Mouse (Mus musculus) embryonic stem cell, embryonic (primary cell): ENCODE data around the gene Nfkbie.

ENCODE experiments used
- CTCF ChIA-PET, 4 experiments: fragments of 300-600 bp in 2 of 4; fragments of 350-600 bp in 2 of 4; sonication (Branson Sonifier 250); formaldehyde crosslinking; loops; one replicate each; lab custom pipeline; 2022; ENCODE audit warnings: inconsistent platforms in 2 of 4; lab: Charles Lee
- POLR2A ChIA-PET, 4 experiments: fragments of 300-600 bp in 2 of 4; fragments of 350-600 bp in 2 of 4; sonication (Branson Sonifier 250); formaldehyde crosslinking; loops; one replicate each; lab custom pipeline; 2022; ENCODE audit warnings: antibody characterized with exemption in 4 of 4, inconsistent platforms in 1 of 4; lab: Charles Lee

Nfkbie gene

DNA sequence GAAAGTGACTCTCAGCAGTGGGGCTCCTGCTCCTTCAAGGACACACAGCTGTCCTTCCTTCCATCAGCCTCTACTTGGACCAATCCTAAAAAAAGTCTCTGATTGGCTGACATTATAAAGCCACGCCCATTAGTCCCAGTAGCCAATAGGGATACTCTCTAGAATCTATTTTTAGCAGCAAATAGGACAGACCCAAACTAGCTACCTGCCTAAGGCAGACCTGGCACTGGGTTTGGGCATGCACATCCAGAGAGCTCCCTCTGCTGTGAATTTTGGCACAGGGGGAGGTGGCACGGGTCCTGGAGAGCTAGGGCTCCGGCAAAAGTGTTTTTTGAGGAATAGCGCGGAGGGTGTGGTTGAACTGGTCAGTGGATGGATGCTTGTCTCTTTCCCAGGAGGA, 28.9 kb upstream of the Nfkbie start:
- ChIA-PET CTCF (interaction anchor here (0.5 to 2.9 kb wide), 26 partner anchors 10 to 1364 kb away, joined by 3 to 39 read pairs (median 4); partner anchors contain the start of genes Aars2 (in 3 of the 4), Slc35b2 (in 2 of the 4), Cnpy3 (in 1 of the 4) and Nfkbie (in 1 of the 4)), POLR2A (interaction anchor here (0.6 to 4.0 kb wide), 46 partner anchors 8 to 1138 kb away, joined by 3 to 40 read pairs (median 4); partner anchors contain the start of genes Aars2 (in 3 of the 4), Hsp90ab1 (in 2 of the 4), Slc35b2 (in 2 of the 4) and Cdc5l (in 1 of the 4))

GRCm38 (mm10) chr17:45530346-45530782, 25.1 kb upstream of the Nfkbie start:
- CTCF ChIA-PET = interaction anchor here (1.0 to 3.1 kb wide), 8 partner anchors 13 to 54 kb away, joined by 3 to 15 read pairs (median 3); partner anchors contain the start of genes Aars2 (in 2 of the 4) and Slc35b2 (in 1 of the 4)

DNA sequence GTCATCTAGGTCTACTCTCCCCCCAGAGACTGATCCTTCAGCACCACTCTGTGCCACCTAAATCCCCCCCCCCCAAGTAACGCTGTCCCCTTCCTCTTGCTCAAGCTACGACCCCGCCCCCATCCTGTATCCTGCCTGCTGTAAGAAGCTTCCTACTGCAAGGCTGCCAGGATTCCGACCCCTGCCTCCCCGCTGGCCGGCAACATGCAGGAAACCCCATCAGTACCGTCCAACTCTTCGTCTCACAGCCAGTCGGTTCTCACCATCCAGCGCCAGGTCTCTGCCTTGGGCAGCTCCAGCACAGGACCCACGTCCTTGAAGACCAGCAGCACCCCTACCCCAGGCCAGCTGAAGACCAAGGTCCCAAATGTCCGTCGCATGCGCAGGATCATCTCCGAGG, 22.6 kb upstream of the Nfkbie start:
- ChIA-PET CTCF (interaction anchor here in 3 of 4 experiments (0.6 to 2.1 kb wide), 5 partner anchors 10 to 744 kb away, joined by 3 to 10 read pairs (median 7); partner anchors contain the start of gene Tcte1 (in 1 of the 3)), POLR2A (interaction anchor here in 3 of 4 experiments (0.6 to 1.4 kb wide), 9 partner anchors 9 to 154 kb away, joined by 3 to 8 read pairs (median 3); partner anchors contain the start of genes Aars2 (in 2 of the 3), Tcte1 (in 1 of the 3) and Tmem63b (in 1 of the 3))

More at GRCm38 (mm10) chr17:45530346-45530782, 25.1 kb upstream of the Nfkbie start:
- POLR2A ChIA-PET = interaction anchor here in 3 of 4 experiments (0.9 to 2.2 kb wide), 13 partner anchors 9 to 61 kb away, joined by 3 to 8 read pairs (median 4); partner anchors contain the start of gene Aars2 (in 1 of the 3)

- POLR2A ChIA-PET = interaction anchor here in 2 of 4 experiments (0.8 to 2.2 kb wide), 10 partner anchors 8 to 37 kb away, joined by 3 to 15 read pairs (median 4); partner anchors contain the start of genes Aars2 (in 2 of the 2), Tcte1 (in 2 of the 2) and Hsp90ab1 (in 1 of the 2)
- CTCF ChIA-PET = interaction anchor here in 2 of 4 experiments (1.2 to 2.3 kb wide), 3 partner anchors 13 to 30 kb away, joined by 3 to 10 read pairs (median 3); partner anchors contain the start of genes Tmem151b (in 2 of the 2) and Aars2 (in 1 of the 2)
Observed at GRCm38 (mm10) chr17:45536264-45536663, 19.2 kb upstream of the Nfkbie start.

DNA sequence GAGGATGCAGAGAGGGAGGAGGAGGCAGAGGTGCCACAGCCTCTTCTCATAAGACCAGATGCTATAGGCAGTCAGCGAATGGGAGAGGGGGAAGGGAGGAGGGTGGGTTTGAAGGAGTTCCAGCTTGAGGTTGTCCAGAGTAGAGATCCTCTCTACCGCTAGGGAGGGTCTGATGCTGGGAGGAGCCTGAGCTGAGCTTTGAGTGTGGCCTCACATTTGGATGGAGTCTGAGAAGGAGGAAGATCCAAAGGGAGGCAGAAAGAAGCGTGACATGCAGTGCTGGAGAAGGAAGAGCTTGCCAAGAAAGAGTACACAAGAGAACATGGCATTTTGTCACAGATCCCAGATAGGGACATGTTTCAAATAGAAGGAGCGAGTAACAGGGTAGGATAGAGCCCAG, 17.1 kb upstream of the Nfkbie start:
- ChIA-PET POLR2A (interaction anchor here (0.6 to 3.2 kb wide), 11 partner anchors 8 to 45 kb away, joined by 3 to 11 read pairs (median 6); partner anchors contain the start of gene Aars2 (in 1 of the 4)), CTCF (interaction anchor here in 3 of 4 experiments (0.5 to 1.1 kb wide), 5 partner anchors 10 to 43 kb away, joined by 3 to 5 read pairs (median 4); partner anchors contain the start of gene Aars2 (in 2 of the 3))

- CTCF ChIA-PET = interaction anchor here in 3 of 4 experiments (0.5 to 1.1 kb wide), 4 partner anchors 12 to 70 kb away, joined by 3 to 7 read pairs (median 3); partner anchors contain the start of gene Aars2 (in 1 of the 3)
- POLR2A ChIA-PET = interaction anchor here in 2 of 4 experiments (0.6 to 3.2 kb wide), 17 partner anchors 9 to 59 kb away, joined by 3 to 11 read pairs (median 5); partner anchors contain the start of genes Tcte1 (in 2 of the 2), Aars2 (in 1 of the 2), Hsp90ab1 (in 1 of the 2) and Tmem151b (in 1 of the 2)
Observed at GRCm38 (mm10) chr17:45539664-45540063, 15.8 kb upstream of the Nfkbie start.

DNA sequence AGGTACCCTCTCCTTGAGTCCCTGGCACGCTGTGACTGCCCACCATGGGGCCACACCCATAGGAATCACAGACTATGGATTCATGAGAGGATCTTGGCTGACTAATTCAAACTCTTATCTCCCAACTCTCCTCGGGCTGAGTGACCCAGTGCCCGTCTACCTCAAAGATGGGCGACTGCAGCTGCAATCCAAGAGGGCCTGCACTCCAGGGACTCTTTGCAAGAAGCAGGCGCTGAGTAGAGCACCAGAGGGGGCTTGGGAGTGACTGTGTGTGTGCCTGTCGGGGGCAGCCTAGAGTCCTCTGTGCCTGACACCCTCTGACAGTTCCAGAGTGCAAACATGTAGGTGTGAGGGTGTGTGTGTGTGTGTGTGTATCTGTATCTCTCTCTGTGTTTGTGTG, 13.4 kb upstream of the Nfkbie start:
- ChIA-PET POLR2A (interaction anchor here in 2 of 4 experiments (0.6 to 4.9 kb wide), 10 partner anchors 18 to 109 kb away, joined by 3 to 35 read pairs (median 6); partner anchors contain the start of genes Aars2 (in 2 of the 2), Cdc5l (in 1 of the 2), Slc35b2 (in 1 of the 2) and Spats1 (in 1 of the 2)), CTCF (interaction anchor here in 3 of 4 experiments (0.5 to 3.2 kb wide), 4 partner anchors 23 to 62 kb away, joined by 3 to 17 read pairs (median 8); no protein-coding TSS in a partner anchor)

DNA sequence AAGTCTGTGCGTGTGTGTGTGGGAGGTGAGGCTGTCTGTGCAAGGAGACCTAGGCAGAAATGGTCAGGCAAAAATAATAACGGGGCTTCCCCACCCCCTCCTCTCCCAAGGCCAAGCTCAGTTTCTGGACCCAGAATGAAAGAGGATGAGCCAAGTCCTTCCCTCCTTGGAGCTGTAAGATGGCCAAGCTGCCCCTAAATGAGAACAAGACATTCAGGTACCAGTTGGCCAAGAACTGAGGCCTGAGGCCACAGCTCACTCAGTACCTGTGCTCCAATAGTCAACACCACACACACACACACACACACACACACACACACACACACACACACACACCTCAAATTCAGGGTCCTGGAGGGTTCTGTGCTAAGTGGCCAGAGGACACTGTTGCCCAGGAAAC, 12.8 kb upstream of the Nfkbie start:
- ChIA-PET CTCF (interaction anchor here (0.5 to 3.2 kb wide), 11 partner anchors 8 to 1344 kb away, joined by 3 to 17 read pairs (median 5); partner anchors contain the start of gene Tcte1 (in 1 of the 4)), POLR2A (interaction anchor here (0.6 to 4.9 kb wide), 16 partner anchors 12 to 755 kb away, joined by 3 to 35 read pairs (median 6); partner anchors contain the start of genes Aars2 (in 3 of the 4), Cdc5l (in 1 of the 4), Hsp90ab1 (in 1 of the 4) and Slc35b2 (in 1 of the 4))

GRCm38 (mm10) chr17:45543115-45543514, 12.4 kb upstream of the Nfkbie start:
- POLR2A ChIA-PET = interaction anchor here (0.6 to 4.9 kb wide), 28 partner anchors 8 to 756 kb away, joined by 3 to 35 read pairs (median 4); partner anchors contain the start of genes Aars2 (in 3 of the 4), Tcte1 (in 2 of the 4), Cdc5l (in 1 of the 4) and Hsp90ab1 (in 1 of the 4)

DNA sequence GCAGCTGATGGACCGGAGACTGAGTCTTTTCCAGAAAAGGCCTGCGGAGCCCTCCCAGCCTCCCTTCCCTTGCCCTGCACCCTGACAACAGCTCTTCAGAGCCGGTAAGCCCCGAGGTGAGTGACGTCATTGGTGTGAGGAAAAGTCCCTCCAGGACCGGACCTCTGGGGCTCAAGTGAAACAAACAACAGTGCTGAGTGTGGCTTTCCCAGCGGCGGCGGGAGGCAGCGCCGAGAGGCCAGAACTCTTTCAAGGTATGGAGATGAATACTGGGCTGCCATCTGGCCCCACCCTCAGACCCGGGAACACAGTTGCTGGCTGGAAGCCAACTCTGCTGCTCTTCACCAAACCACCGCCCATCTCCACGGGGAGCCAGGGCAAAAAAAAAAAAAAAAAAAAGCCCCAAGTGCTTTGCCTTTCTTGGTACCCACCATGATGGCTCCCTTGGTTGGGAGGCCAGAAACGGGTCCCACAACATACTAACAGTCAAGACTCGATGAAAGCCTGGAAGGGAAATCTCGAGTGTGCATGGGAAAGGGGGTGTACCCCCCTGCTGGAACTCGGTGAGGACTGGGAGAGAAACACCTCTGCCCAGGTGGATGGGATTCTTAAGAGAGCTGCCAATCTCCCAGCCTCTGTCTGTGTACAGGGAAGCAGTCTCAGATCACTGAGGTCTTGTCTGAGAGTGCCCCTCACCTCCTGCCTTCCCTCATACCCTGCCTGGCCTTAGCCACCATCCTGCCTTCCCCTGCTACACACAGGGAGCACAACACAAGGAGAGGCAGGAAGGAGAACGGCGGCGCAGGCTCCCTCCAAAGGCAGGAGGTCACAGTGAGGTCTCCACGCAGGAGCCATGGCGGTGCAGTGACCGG, 11.3 kb upstream of the Nfkbie start:
- ChIA-PET CTCF (interaction anchor here (0.5 to 3.2 kb wide), 22 partner anchors 21 to 447 kb away, joined by 3 to 17 read pairs (median 4); partner anchors contain the start of genes Aars2 (in 3 of the 4) and Tcte1 (in 1 of the 4)), POLR2A (interaction anchor here (0.6 to 4.9 kb wide), 46 partner anchors 9 to 118 kb away, joined by 3 to 35 read pairs (median 4); partner anchors contain the start of genes Aars2 (in 3 of the 4), Hsp90ab1 (in 3 of the 4), Nfkbie (in 3 of the 4) and Slc35b2 (in 2 of the 4))

More at GRCm38 (mm10) chr17:45543115-45543514, 12.4 kb upstream of the Nfkbie start:
- CTCF ChIA-PET = interaction anchor here (0.6 to 3.2 kb wide), 16 partner anchors 9 to 1344 kb away, joined by 3 to 17 read pairs (median 5); partner anchors contain the start of genes Aars2 (in 2 of the 4) and Tcte1 (in 1 of the 4)

DNA sequence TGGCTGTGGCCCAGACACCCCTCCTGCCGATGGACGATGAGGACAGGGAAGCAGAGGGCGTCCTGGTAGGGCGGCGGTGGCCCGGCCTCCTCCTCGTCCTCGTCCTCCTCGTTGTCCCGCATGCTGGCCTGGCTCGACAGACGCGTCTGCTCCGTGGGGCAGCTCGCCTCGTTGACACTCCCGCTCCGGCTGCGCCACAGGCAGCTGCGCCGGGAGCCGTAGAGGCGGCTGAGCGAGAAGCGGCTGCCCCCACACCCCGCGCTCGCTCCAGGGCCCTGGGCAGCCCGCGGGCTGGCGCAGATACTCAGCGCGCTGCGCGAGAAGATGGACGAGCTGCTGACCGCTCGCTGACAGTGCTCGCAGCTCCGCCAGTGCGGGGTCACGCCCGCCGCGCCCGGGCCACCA, 10.6 kb upstream of the Nfkbie start:
- ChIA-PET POLR2A (interaction anchor here (0.6 to 4.9 kb wide), 33 partner anchors 10 to 117 kb away, joined by 3 to 35 read pairs (median 5); partner anchors contain the start of genes Hsp90ab1 (in 3 of the 4), Nfkbie (in 3 of the 4), Aars2 (in 2 of the 4) and Slc35b2 (in 2 of the 4)), CTCF (interaction anchor here (0.6 to 3.2 kb wide), 16 partner anchors 18 to 447 kb away, joined by 3 to 17 read pairs (median 4); partner anchors contain the start of genes Aars2 (in 2 of the 4) and Tcte1 (in 1 of the 4))

GRCm38 (mm10) chr17:45545278-45545961, 10.1 kb upstream of the Nfkbie start:
- POLR2A ChIA-PET = interaction anchor here (0.6 to 4.9 kb wide), 35 partner anchors 9 to 423 kb away, joined by 3 to 35 read pairs (median 5); partner anchors contain the start of genes Hsp90ab1 (in 3 of the 4), Nfkbie (in 3 of the 4), Aars2 (in 2 of the 4) and Slc35b2 (in 2 of the 4)

GRCm38 (mm10) chr17:45546941-45547340, 8.6 kb upstream of the Nfkbie start:
- CTCF ChIA-PET = no interaction called here
- POLR2A ChIA-PET = interaction anchor here in 2 of 4 experiments (1.0 to 4.9 kb wide), 6 partner anchors 14 to 139 kb away, joined by 3 to 35 read pairs (median 9); partner anchors contain the start of genes Hsp90ab1 (in 1 of the 2), Mrpl14 (in 1 of the 2), Slc35b2 (in 1 of the 2) and Tmem63b (in 1 of the 2)

More at GRCm38 (mm10) chr17:45545278-45545961, 10.1 kb upstream of the Nfkbie start:
- CTCF ChIA-PET = interaction anchor here (0.6 to 3.2 kb wide), 16 partner anchors 19 to 140 kb away, joined by 3 to 17 read pairs (median 4); partner anchors contain the start of genes Aars2 (in 2 of the 4) and Tcte1 (in 1 of the 4)

DNA sequence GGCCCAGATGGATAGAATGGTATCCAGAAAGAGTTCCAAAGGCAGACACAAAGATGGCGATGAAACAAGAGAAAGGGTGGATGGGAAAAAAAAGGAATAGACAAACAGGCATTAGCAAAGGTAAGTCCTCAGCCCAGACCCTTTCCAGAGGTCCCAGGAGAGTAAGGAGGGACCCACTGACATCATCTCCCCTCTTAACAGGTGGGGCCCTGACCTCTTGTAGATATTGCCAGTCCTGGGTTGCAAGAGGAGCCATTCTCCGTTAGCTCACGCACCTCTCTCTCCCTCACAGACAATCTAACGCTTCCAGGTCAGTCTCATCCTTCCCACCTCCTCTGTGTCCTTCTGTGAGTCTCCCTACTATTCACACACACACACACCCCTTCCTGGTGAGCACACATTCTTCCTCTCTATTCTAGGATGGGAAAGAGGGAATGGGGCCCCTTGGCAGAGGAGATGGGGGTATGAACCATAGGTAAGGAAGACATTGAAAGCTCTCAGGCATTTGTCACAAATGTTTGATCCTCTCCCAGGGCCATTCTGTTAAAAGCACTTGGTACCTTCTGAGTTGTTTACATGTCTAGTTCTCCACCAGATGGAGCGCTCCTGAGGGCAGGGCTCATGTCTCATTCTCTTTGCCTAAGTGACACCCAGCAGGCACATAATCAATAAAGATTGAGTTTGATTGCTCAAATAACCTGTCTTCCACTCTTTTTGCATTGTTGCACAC, 7.9 kb upstream of the Nfkbie start:
- ChIA-PET CTCF (interaction anchor here in 3 of 4 experiments (0.7 to 3.8 kb wide), 19 partner anchors 14 to 932 kb away, joined by 3 to 41 read pairs (median 6); partner anchors contain the start of gene Spats1 (in 1 of the 3)), POLR2A (interaction anchor here in 3 of 4 experiments (1.0 to 28.4 kb wide), 16 partner anchors 11 to 119 kb away, joined by 3 to 605 read pairs (median 6); partner anchors contain the start of genes Hsp90ab1 (in 3 of the 3) and Spats1 (in 1 of the 3))
